Mouse (Mus musculus) limb, embryonic 10.5 days (tissue): ENCODE measurements around the gene E2f3. TPM values are rescaled to one million over a fixed set of nuclear protein-coding genes. Genes with fewer than 3 reads are reported as not detected.

Experiments
- DNase-seq: peaks from one replicate; pipeline ENCODE4 v3.0.0-alpha.2; 2017; ENCODE audit warnings: low spot score
- H3K27ac ChIP-seq: fragments of 300-500 bp; sonication (generic); 2 replicates; pipeline ENCODE4 v1.5.1; 2016; ENCODE audit warnings: mild to moderate bottlenecking
- H3K27me3 ChIP-seq: fragments of 300-500 bp; sonication (generic); 2 replicates; pipeline ENCODE4 v1.6.1; 2016; ENCODE audit warnings: low read depth, mild to moderate bottlenecking; ENCODE audit not compliant: poor library complexity, severe bottlenecking
- H3K36me3 ChIP-seq: fragments of 300-500 bp; sonication (generic); 2 replicates; pipeline ENCODE4 v1.6.1; 2016; ENCODE audit warnings: mild to moderate bottlenecking, moderate library complexity
- H3K4me1 ChIP-seq: fragments of 300-500 bp; sonication (generic); 2 replicates; pipeline ENCODE4 v1.6.1; 2016
- H3K4me3 ChIP-seq: fragments of 300-500 bp; sonication (generic); 2 replicates; pipeline ENCODE4 v1.5.1; 2016; ENCODE audit warnings: mild to moderate bottlenecking, moderate library complexity
- H3K9me3 ChIP-seq: fragments of 300-500 bp; sonication (generic); replicated peaks from 2 replicates; pipeline ENCODE4 v1.6.1; 2016; ENCODE audit warnings: mild to moderate bottlenecking
- WGBS: fragments of 180-500 bp; shearing (Covaris S2); methylation state at CpG from one replicate; pipeline ENCODE4 v1.1.7; 2016; 5-methylcytosine and 5-hydroxymethylcytosine counted together
- polyA plus RNA-seq: library from polyadenylated mRNA; unstranded; fragments of >200 nt; fragmentation: Nextera tagmentation; extraction: Ambion mirVana; gene quantifications from 2 replicates; pipeline ENCODE4 v1.2.1, GENCODE M21; 2016

The E2f3 gene
- polyA plus RNA-seq, 1 experiment from 2014 or later = 23.2 TPM

DNA sequence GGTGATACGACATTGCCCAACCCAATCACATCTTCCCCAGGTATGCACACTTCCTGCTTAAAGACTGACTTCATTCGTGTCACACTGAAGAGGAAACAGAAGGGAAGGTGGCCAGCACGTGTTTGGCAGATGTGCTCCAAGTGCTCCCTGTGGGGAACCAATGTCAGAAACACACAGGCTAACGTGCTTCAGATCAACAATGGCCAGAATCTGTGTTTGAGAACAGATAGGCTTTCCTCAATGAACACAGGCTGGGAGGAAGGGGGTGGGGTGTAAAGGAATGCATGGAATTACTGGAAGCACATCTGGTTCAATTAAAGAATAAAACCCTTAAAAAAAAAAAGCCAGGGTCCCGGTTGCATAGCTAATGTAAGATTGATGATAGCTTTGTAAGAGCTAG is 15.2 kb upstream of the E2f3 start:
- no peaks in the 10 kb centered on the region for H3K36me3 ChIP-seq
- H3K9me3 ChIP-seq = no peaks in the 10 kb centered on the region
- peak; percentile 40 for DNase-seq
- H3K4me1 ChIP-seq = no peaks in the 10 kb centered on the region
- 51% methylated on average over 5 of the region's 5 CpGs for WGBS
- no peaks in the 10 kb centered on the region for H3K27me3 ChIP-seq
- no peak overlapping the region for H3K4me3 ChIP-seq
- no peak overlapping the region for H3K27ac ChIP-seq

DNA sequence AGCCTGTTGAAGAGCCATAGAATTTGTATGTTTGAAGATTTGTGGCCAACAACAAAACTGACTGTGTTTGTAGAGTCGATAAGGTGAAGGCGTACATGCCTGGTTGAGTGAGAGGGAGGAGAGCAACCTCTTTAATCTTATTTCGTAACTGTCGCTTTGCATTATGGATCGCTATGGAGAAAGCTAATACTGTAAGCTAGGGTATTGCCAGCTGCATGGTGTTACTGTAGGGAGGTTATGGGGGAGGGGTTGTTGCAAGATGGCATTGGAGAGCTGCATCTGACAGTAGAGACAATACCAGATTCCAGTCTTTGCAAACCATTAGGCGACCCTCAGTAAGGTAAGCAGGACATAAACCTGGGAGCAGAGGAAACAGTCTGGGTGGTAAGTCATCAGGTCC is 2.1 kb upstream of the E2f3 start:
- Histone ChIP-seq H3K4me3 (no peak overlapping the region), H3K4me1 (peaks cover 15% of the 10 kb centered on the region), H3K27me3 (no peaks in the 10 kb centered on the region), H3K27ac (no peak overlapping the region), H3K36me3 (no peaks in the 10 kb centered on the region), H3K9me3 (no peaks in the 10 kb centered on the region)
- DNase-seq = no peak
- 94% methylated on average over 6 of the region's 6 CpGs for WGBS

DNA sequence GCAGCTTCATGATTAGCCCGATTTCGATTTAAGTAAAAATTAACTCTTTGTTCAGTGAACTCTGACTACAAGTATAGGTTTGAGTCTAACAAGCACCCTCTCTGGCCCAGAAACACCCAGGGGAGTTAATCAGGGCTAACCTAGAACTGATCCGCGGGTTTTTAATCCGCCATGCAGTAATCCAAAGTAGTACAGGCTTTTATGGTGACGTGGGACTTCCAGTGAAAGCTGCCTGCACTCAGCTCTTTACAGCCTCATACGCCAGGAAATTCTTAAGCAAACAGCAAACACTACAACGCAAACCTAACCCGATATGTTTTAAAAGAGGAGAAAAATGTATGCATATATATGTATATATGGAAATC is 875 bp upstream of the E2f3 start:
- DNase-seq = no peak
- peaks cover 24% of the 10 kb centered on the region for H3K4me1 ChIP-seq
- no peaks in the 10 kb centered on the region for H3K27me3 ChIP-seq
- H3K4me3 ChIP-seq = peak overlapping the region; percentile 99
- peaks cover under 1% of the 10 kb centered on the region; the same call in 1 of the 2 replicates for H3K36me3 ChIP-seq
- no peaks in the 10 kb centered on the region for H3K9me3 ChIP-seq
- WGBS = 24% methylated on average over 9 of the region's 9 CpGs
- peak overlapping the region; percentile 100; the same call in 1 of the 2 replicates for H3K27ac ChIP-seq

DNA sequence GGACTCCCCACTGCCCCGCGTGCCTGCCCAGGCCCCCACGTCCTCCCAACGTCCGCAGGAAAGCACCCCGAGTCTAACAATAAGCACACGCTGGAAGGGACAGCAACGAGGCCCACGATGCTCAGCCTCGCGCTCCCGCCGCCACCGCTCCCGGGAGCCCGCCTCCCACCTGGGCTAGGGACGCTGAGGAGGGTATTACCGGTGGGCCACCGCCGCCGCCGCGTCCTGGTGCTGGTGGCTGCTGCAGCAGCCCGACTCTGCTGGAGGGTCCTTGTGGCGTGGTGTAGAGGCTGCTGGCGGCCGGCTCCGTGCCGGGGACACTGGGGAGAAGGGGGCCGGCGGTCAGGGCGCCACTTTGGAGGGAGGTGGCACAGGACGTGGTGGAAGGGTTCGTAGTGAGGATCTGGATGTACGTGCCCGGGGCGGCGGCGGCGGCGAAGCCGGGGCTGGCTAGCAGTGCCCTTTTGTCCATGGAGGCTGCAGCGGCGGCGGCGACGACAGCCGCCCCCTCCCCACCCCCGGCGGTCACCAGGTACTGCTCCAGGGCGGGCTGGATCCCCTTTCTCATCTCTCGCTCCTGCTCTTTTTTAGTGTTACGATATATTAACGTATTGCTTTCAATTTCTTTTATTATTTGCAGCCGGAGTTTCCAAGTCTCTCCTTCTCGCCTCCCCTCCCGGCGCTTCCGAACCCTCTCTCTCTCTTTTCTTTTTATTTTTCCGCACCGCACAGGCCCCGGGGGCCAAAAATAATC is 585 bp downstream of the E2f3 start:
- WGBS = under 1% methylated on average over 56 of the region's 62 CpGs
- peaks cover 32% of the 10 kb centered on the region for H3K4me1 ChIP-seq
- H3K9me3 ChIP-seq = no peaks in the 10 kb centered on the region
- H3K27me3 ChIP-seq = no peaks in the 10 kb centered on the region
- DNase-seq = peak; percentile 82
- peak overlapping the region; percentile 99 for H3K4me3 ChIP-seq
- peak overlapping the region; percentile 100 for H3K27ac ChIP-seq
- H3K36me3 ChIP-seq = peaks cover 15% of the 10 kb centered on the region

DNA sequence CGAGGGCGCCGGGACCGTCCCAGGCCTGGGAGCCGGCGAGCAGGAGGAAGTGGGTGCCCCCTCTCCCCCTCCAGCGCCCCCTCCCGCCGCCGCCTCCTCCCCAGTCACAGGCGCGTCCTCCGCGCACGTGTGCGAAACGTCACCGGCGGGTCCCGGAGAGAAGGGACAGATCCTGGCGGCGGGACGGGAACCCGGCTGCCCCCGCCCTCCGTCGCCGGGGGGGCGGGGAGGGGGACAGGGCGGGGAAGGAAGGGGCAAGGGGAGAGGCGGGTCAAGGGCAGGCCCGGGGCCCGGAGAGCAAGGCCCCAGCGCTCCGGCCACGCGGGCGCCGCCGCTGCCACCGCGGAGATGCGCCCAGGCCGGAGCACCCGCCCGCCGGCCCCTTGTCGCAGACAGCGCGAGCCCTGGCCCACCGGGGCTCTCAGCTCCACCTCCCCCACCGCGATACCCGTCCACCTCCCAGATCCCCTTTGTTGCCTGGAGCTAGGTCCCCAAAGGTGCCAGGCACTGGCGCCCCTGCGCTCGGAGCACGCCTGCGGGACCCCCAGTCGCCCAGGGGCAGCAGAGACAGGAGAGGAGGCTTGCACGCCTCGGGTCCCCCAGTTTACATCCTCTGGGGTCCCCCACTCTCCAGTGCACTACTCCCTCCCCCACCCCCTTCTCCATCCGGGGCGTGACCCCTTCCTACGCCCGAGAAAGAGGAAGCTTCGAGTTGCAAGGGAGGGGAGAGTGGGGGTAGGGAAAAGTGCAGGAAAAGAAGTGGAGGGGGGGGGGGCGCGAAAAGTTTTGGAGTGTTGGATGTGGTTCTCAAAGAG is 1.4 kb downstream of the E2f3 start:
- peak; percentile 87 for DNase-seq
- H3K9me3 ChIP-seq = no peaks in the 10 kb centered on the region
- peaks cover 23% of the 10 kb centered on the region for H3K36me3 ChIP-seq
- WGBS = 0% methylated on average over 53 of the region's 69 CpGs
- peaks cover 36% of the 10 kb centered on the region for H3K4me1 ChIP-seq
- peak overlapping the region; percentile 99 for H3K4me3 ChIP-seq
- no peaks in the 10 kb centered on the region for H3K27me3 ChIP-seq
- H3K27ac ChIP-seq = peak overlapping the region; percentile 100

DNA sequence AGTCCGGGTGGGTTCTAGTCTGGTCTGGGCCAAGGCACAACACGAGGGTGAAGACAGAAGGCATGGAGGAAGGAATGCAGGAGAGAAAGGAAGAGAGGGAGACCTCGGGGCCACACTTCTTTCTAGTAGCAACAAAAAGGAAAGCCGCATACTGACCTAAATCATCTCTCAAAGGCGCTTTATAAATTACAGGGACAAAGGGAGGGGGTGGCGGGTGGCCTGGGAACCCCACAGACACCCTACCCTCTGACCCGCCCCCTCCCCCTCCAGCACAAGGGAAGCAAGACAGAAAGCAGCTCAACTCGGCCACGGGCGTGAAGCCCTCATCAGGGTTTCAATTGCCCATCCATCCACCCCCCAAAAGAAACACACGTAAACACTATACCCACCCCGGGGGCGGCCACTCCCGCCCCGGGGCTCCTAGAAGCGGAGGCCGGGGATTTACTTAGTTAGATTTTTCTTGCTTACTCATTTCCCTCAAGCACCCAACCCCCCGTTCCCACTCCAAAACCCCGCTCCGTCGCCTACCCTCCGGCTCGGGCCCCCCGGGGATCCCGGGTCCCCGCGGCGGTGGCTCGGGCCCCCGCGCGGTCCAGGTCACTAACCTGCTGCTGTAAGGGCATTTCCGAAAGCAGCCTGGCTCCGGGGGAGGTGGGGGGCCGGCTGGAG is 2.2 kb downstream of the E2f3 start:
- Histone ChIP-seq H3K27ac (peak overlapping the region; percentile 100), H3K9me3 (no peaks in the 10 kb centered on the region), H3K4me3 (peak overlapping the region; percentile 99), H3K36me3 (peaks cover 31% of the 10 kb centered on the region), H3K4me1 (peaks cover 40% of the 10 kb centered on the region), H3K27me3 (no peaks in the 10 kb centered on the region)
- 2% methylated on average over 35 of the region's 35 CpGs for WGBS
- peak; percentile 67 for DNase-seq

DNA sequence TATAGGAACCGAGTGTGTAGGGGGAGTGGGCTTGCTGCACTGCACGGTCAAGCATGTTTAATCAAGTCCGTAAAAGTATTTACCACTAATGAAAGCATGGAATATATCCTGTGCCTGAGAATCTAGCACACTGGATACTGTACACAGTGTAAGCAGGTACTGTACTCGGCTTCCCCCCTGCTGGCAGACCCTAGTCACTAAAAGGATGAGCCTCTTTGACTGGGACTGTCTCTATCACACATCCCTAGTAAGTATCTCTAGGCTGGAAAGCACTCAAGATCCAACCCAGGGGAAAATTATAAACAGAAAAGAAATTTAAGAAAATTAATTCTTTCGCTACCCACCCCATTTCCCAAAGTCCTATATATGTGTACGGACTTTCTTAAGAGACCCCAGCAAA is 2.8 kb downstream of the E2f3 start:
- Histone ChIP-seq H3K9me3 (no peaks in the 10 kb centered on the region), H3K27ac (peak overlapping the region; percentile 100), H3K36me3 (peaks cover 37% of the 10 kb centered on the region), H3K4me3 (peak overlapping the region; percentile 99), H3K27me3 (no peaks in the 10 kb centered on the region), H3K4me1 (peaks cover 40% of the 10 kb centered on the region)
- WGBS = 51% methylated on average over 6 of the region's 6 CpGs
- DNase-seq = no peak

DNA sequence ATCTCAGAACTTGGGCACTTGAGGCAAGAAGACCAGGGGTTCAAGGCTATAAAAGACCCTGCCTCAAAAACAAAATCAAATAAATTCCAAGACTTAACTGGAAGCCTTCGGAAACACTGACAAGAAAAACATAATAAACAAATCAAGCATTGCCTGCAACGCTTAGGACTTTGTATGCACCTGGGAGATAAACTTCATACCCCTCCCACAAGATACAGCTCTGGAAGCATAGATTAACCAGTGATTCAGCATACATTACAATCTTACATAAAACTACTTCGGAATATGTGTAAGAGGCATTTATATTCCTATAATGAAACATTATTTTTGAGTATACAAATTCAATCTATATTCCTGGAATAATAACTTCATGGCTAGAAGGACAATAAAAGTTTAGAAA is 3.5 kb downstream of the E2f3 start:
- 69% methylated on average over 3 of the region's 3 CpGs for WGBS
- Histone ChIP-seq H3K36me3 (peaks cover 44% of the 10 kb centered on the region), H3K4me3 (peak overlapping the region; percentile 99; the same call in 1 of the 2 replicates), H3K27me3 (no peaks in the 10 kb centered on the region), H3K9me3 (no peaks in the 10 kb centered on the region), H3K27ac (no peak overlapping the region), H3K4me1 (peaks cover 40% of the 10 kb centered on the region)
- DNase-seq = no peak

DNA sequence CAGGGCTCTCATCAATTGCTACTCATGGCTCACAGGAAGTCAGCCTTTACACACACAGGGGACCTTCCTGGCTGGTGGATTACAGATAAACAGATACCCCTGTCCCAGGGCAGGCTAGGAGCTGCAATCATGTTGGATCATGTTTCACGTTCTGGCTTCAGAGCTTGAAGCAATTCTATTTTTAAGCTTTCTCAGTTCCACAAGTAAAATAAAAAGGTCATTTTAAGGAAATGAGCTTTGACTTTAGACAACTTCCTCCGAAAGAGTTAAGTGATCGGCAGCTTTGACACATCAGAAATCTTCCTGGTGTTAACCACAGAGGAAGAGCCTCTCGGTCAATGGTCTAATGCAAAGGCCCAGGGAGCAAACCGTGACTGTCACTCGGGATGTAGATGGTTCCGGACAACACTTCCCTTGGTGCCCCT is 6.7 kb downstream of the E2f3 start:
- Histone ChIP-seq H3K27me3 (no peaks in the 10 kb centered on the region), H3K4me3 (no peak overlapping the region), H3K4me1 (peaks cover 29% of the 10 kb centered on the region), H3K36me3 (peaks cover 76% of the 10 kb centered on the region), H3K9me3 (no peaks in the 10 kb centered on the region), H3K27ac (no peak overlapping the region)
- DNase-seq = no peak
- 81% methylated on average over 7 of the region's 7 CpGs for WGBS

DNA sequence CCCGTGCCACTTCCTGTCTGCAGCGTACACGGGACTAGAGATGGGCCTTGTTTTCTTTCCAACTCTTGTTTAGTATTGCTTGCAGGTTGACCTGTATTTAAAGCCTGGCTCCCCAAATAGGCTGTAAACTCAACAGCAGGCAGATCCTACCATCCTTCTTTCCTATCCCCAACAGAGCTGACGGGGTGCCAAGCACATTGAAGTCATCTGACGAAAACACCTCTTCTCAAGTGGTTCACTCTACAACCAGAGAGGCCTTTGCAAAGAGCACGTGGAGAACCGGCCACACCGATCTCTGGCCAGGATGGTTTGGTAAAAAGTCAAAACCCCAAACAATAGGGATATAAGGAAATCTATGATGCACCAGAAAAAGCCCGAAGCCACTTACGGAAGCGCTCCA is 8.5 kb downstream of the E2f3 start:
- H3K4me3 ChIP-seq = no peak overlapping the region
- peaks cover 92% of the 10 kb centered on the region for H3K36me3 ChIP-seq
- H3K4me1 ChIP-seq = peaks cover 18% of the 10 kb centered on the region; the same call in 1 of the 2 replicates
- 93% methylated on average over 11 of the region's 11 CpGs for WGBS
- no peaks in the 10 kb centered on the region for H3K27me3 ChIP-seq
- no peak for DNase-seq
- no peaks in the 10 kb centered on the region for H3K9me3 ChIP-seq
- no peak overlapping the region for H3K27ac ChIP-seq

DNA sequence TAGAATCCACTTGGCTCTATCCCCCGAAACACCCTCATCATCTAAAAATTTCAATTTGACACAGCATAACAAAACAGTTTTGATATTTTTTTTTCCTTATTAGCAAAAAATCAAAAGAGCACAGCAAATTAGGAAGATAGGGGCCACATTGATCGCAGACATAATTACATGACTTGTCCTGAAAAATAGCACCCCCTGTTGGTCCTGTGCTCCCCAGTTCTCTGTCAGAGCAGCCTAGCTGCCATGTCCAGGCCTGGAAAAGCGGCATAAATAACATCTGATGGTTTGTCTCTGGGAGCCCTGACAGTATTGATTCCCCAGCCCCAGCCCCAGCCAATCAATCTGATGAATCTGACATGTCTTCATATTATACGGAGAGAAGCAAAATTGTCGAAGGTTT is 11.8 kb downstream of the E2f3 start:
- Histone ChIP-seq H3K36me3 (peaks cover 82% of the 10 kb centered on the region), H3K9me3 (no peaks in the 10 kb centered on the region), H3K27me3 (no peaks in the 10 kb centered on the region), H3K4me3 (no peak overlapping the region), H3K27ac (no peak overlapping the region), H3K4me1 (0 out of 2 replicates have a peak, but pooled peaks cover 4% of the 10 kb centered on the region)
- WGBS = 97% methylated on average over 5 of the region's 5 CpGs
- DNase-seq = no peak

DNA sequence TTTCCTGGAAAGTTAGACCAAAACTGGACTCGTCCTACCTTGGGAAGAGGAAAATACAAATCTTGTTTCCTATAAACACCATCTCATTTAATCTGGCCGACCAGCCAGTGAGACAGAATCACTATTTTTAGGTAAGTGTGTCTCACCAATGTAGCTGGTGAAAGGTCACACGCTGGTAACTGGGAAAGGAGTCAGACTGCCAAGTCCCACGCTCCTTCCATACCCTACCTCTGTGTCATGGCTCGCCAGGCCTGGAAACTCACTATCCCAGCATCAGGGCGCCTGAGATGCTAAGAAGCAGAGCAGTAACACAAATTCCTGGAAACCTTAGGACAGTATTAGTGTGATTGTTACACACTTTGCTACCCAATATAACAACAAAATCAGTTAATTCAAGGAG is 12.3 kb downstream of the E2f3 start:
- WGBS = 95% methylated on average over 6 of the region's 6 CpGs
- H3K36me3 ChIP-seq = peaks cover 82% of the 10 kb centered on the region

DNA sequence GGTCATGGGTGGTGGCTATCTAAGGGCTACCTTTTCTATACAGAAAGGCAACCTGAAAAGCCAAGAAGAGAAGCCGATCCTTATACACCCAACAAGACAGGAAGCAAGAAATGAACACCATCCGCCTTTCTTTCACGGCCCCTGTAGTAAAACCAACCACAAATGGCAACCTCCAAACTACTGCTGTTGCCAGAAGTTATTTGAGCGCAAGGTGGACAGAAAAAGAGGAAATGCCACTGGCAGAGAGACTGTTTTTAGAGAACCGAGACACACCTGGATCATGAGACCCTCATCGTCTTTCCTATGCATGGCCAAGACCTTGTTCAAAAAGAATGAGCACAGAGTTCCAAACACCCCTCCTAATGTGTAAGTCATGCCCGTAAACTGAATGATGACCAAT is 15.5 kb downstream of the E2f3 start:
- 97% methylated on average over 7 of the region's 7 CpGs for WGBS
- H3K4me3 ChIP-seq = no peak overlapping the region
- DNase-seq = no peak
- no peaks in the 10 kb centered on the region for H3K4me1 ChIP-seq
- H3K27ac ChIP-seq = no peak overlapping the region
- H3K9me3 ChIP-seq = no peaks in the 10 kb centered on the region
- peaks cover 77% of the 10 kb centered on the region for H3K36me3 ChIP-seq
- H3K27me3 ChIP-seq = no peaks in the 10 kb centered on the region

More for the DNA sequence above, 12.3 kb downstream of the E2f3 start:
- DNase-seq = no peak
- H3K27ac ChIP-seq = no peak overlapping the region
- no peaks in the 10 kb centered on the region for H3K9me3 ChIP-seq
- no peaks in the 10 kb centered on the region for H3K27me3 ChIP-seq
- H3K4me3 ChIP-seq = no peak overlapping the region
- H3K4me1 ChIP-seq = no peaks in the 10 kb centered on the region
